Mouse (Mus musculus) cerebellum, adult 2 months (tissue): ENCODE data around the gene Jpt1.

Source experiments
- CTCF ChIP-seq: fragments of 200-500 bp; IDR thresholded peaks from 2 replicates; pipeline ENCODE4 v1.5.1; 2011; ENCODE audit warnings: low read depth, mild to moderate bottlenecking, control low read depth, low read length, moderate library complexity, borderline replicate concordance; ENCODE audit not compliant: insufficient read depth
- POLR2A ChIP-seq: fragments of 200-500 bp; IDR thresholded peaks from 2 replicates; pipeline ENCODE4 v1.6.1; 2011; ENCODE audit warnings: low read length, control low read depth, borderline replicate concordance; ENCODE audit not compliant: insufficient read depth

GRCm38 (mm10) chr11:115460976-115461375 lies 53.2 kb downstream of the Jpt1 start:
- no peak for TF ChIP-seq CTCF
- TF ChIP-seq POLR2A, result no peak
